Mouse (Mus musculus): ENCODE data around the gene C5ar1.
"Not testable (repeated sequence)": the region's sequence is repeated elsewhere in the genome, so short reads cannot be mapped to it uniquely, and the experiment has no call there.

The C5ar1 gene

DNA sequence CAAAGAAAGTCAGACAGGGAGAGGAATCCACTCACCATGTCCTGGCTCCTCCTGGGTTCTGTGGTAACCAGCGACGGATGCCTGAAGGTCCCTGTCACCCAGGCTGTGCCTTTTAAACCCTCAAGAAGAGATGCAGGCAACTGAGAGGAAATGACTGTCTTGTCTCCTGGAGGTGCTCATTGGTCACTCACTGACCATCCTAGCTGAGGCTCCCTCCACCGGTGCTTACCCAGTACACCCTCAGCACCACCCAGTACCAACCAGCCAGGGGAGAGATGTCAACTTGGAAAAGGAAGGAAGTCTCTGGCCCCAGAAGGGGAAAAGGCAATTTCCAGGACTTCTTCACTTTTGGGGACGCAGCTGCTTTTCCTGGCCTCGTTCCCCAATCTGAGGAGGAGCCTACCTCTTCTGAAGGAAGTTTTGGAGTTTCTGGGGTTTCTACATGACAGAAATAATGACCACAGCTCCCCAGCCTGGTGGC, at the start of gene C5ar1:
Gene C5ar1, minus strand, starts transcription at position 431 of the 481 bp plus-strand sequence.
- DNase-seq (ENCODE audit: low read depth), result no peak

DNA sequence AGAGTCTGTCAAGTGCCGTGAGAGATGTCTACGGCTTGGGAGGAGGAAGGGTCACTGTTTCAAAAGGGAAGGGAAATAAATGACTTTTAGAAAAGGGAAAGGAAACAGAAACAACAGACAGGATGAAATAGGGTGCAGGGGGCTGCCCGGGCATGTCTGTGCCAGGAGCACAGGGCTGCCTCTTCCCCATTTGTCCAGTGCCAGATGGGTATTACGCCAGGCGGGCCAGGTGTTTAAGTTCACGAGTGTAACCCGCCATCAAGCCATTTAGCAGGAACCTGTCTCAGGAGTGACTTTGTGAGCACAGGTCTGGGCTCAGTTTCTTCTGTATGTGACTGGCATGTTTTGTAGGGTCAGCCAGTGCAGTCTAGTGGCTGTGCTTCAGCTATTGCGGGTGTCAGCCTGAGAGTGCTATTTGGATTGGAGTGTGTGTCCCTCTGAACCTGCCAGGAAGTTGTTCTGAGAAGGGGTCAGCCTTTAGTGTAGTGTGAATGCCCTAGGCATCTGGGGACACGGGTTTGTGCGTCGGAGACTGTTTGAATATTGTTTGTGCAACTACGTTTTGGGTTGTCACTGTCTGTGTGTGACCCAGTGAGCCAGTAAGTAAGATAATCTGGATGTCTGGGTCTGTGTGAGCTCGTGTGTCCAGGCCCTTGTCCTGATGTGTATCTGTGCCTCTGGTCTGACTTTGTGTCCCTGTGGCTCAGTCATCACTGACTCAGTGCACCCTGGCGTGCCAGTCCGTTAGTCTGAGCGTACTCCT, 49.4 kb upstream of the C5ar1 start:
- no peak for DNase-seq (ENCODE audit: low read depth)

DNA sequence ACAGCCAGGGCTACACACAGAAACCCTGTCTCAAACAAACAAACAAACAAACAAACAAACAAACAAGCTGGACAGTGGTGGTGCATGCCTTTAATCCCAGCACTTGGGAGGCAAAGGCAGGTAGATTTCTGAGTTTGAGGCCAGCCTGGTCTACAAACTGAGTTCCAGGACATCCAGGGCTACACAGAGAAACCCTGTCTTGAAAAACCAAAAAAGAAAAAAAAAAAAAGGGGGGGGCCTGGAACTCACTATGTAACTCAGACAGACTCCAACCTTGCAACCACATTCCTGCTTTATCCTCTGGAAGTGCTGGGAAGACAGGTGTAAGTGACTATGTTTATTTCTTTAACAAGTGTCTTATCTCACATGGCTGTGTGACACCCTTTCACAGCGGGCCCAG, 48.8 kb upstream of the C5ar1 start, which contains the start of gene Bbc3:
Gene Bbc3, plus strand, starts transcription at position 301 of the 400 bp plus-strand sequence.
- DNase-seq (ENCODE audit: low read depth), result not testable (repeated sequence)

DNA sequence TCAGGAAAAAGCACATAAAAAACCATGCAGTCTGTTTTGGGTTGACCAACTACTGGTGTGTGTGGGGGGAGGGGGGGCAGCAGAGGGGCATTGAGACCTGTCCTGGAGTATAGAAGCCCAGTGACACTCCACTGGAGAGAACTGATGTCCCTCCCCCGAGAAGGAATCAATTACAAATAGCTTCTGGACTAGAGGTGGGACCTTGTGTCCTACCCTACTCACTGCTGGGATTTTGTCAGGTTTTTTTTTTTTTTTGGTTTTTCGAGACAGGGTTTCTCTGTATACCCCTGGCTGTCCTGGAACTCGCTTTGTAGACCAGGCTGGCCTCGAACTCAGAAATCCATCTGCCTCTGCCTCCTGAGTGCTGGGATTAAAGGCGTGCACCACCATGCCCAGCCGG, 47.8 kb upstream of the C5ar1 start:
- DNase-seq (ENCODE audit: low read depth), result not testable (repeated sequence)

DNA sequence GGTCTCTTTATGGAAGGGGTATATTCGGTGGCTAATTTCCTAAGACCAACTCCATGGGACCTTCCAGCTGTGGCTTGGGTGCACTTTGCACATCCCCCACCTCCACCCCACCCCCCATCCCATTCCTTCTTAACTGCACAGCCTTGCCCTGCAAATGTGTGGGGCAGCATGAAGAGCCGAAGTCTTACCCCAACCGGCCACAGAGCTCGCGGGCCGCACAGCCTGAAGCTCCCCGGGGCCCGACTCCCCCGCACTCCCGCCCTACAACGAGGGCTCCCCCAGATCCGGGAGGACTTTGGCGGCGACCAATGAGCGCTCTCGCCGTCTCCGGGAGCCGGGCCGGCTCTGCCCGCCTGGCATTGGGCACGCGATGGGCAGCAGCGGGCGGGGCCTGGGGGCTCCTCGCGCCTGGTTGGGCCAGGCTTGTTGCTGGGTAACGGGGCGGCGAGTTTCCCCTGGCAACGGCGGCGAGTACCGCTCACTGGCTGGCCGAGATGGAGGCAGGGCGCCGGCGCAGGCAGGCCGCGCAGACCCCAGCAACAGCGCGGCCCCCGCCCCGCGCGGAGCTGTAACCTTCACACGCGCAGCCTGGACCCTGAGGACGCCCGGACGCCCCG, 40.2 kb upstream of the C5ar1 start:
- peak; percentile 72 for DNase-seq (ENCODE audit: low read depth)

DNA sequence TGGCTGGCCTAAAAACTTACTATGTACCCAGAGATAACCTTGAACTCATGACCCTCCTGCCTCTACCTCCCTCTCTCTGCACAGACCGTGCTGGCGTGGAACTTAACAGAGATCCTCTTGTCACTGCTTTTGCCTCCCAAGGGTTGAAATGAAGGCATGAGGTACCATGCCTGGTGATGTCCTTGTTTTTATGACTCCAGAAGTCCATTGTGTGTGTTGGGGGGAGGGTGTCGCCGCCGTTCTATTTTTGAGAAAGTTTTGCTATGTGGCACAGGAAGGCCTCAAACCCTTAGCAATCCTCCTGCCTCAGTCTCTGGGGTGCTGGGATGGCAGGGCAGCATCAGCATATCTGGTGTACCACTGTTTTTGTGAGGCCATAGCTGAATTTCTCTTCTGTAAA, 39.6 kb upstream of the C5ar1 start:
- DNase-seq (ENCODE audit: low read depth), result no peak

DNA sequence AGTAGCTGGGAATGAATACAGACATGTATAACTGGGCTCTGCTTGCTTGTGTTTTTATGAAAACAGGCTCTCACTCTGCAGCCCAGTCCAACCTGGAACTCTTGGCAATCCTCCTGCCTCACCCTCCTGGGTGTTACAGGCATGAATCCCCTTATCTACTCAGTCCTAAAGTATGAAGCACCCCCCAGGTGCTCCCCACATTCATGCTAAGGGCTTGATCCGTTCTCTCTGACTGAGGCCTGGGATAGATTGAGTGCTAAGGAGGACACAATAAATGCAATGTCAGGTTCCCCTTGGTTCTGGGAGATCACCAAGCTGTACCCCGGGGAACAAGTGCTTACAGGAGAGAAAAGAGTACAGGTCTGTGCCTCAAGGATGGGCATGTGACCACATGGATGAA, 38.3 kb upstream of the C5ar1 start:
- no peak for DNase-seq (ENCODE audit: low read depth)

DNA sequence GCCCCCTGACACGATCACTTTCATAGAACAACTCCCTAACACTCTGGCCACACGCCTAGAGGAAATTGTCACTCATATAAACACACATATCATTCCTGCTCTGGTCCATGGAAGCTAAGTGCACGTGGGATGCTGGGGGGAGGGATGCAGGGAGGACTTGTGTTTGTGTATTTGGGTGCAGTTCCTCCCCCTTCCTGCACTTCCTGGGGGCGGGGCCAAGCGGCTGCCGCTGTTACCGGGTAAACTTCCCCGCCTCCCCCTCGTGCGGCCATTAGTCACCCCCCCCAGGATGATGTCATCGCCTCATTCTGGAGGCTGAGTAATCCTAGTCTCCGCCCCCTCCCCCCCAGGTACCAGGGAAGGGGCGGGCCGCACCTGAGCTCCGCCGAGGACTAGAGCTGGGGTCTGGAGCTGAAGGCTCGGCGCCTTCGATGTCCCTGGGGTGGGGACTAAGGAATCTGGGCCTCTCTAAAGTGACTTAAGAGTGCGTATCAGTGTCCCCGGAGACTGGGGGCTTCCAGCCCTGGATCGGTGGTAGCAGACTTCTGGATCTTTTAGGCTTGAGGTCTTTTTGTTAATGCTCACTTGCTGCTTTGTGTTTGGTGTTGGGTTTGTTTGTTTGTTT, 37.5 kb upstream of the C5ar1 start:
- DNase-seq (ENCODE audit: low read depth), result peak; percentile 82

DNA sequence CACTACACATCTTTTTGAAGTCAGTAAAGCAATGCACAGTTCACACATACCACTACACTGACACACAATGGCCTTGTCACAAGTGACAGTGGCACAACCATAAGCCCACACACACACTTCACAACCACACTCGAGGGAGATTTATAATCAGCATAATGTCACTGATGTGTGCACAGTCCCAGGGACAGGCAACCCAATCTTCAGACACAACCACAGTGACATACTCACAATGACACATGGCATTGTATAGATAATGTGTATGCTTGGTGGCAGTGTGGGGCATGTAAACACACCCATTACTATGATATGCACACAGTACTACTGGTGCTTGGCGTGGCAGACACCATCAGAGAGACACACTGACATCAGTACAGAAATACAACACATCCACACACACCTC, 36.8 kb upstream of the C5ar1 start:
- no peak for DNase-seq (ENCODE audit: low read depth)

DNA sequence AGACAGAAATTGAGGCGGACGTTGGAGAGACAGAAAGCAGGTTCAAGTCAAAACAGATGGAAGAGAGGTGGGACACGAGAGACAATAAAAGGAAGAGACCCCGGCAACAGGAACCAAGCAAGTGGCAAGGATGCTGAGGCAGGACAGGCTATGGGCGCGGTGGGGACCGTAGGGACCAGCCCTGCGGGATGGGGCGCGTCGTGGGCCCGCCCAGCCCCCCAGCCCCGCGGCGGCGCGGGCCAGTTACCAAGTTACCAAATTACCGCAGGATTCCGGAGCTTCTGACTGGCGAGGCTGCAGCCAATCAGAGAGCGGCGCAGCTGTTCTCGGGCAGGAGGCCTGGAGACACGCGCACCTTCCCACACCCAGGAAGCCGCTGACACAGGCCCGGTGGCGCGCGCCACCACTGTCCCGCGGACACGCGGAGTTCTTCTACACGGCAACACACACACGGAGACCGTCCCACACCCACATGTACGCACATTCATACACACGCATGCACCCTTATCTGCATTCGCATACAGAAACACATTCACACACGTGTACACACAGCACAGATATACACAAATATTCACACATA, 36.1 kb upstream of the C5ar1 start:
- peak; percentile 73 for DNase-seq (ENCODE audit: low read depth)

DNA sequence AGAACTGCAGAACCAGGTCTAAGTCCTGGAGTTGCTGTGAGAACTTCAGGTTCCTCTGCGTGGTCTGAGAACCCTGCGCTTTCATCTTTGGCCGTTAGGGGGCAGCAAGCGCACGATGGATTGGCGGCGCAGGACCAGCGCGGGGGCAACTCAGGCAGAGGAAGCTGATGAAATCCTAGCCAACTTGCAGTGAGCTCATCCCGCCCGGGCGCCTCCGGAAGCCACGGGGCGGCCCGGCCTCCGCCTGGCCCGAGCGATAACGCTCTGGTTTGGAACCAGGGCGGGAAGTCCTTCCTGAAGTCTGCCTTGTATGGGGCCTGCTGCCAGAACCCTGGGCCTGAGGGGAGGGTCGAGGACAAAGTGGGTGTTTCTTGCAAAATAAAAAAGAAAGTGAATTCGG, 35.5 kb upstream of the C5ar1 start:
- peak; percentile 92 for DNase-seq (ENCODE audit: low read depth)

DNA sequence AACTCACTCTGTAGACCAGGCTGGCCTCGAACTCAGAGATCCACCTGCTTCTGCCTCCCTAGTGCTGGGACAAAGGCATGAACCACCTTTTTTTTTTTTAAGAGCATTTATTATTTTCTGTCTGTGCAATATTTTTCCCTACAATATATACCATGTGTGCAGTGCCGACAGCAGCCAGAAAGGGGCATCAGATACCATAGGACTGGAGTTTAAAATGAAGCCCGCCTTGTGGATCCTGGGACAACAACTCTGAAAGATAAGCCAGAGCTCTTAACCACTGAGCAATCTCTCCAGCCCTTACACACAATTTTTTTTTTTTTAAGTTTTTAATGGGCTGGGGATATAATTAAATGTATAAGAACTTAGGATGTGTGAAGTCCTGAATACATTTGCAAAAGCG, 35.0 kb upstream of the C5ar1 start:
- DNase-seq (ENCODE audit: low read depth), result no peak

DNA sequence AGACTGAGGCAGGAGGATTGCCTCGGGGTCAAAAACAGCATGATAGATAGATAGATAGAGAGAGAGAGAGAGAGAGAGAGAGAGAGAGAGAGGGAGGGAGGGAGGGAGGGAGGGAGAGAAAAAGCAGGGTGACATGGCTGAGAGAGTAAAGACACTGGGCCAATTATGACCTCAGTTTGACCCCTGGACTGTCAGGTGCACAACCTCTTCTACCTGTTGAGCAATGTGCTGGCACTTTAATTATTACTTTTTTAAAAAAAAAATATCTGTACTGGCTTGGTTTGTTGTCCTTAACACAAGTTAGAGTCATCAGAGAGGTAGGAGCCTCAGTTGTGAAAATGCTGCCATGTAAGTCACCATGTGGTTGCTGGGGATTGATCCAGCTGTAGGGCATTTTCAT, 28.5 kb upstream of the C5ar1 start:
- no peak for DNase-seq (ENCODE audit: low read depth)

DNA sequence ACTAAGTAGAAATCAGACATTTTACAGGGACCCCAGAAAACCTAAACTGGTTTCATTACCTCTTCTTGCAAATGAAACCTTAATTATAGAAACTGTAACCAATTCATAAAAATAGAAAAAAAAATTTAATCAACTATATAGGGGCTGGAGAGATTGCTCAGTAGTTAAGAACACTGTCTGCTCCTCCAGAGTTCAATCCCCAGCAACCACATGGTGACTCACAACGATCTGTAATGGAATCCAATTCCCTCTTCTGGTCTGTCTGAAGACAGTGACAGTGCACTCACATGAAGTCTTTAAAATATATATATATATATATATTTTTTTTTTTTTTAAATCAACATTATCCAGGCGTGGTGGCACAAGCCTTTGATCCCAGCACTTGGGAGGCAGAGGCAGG, 27.7 kb upstream of the C5ar1 start:
- no peak for DNase-seq (ENCODE audit: low read depth)

DNA sequence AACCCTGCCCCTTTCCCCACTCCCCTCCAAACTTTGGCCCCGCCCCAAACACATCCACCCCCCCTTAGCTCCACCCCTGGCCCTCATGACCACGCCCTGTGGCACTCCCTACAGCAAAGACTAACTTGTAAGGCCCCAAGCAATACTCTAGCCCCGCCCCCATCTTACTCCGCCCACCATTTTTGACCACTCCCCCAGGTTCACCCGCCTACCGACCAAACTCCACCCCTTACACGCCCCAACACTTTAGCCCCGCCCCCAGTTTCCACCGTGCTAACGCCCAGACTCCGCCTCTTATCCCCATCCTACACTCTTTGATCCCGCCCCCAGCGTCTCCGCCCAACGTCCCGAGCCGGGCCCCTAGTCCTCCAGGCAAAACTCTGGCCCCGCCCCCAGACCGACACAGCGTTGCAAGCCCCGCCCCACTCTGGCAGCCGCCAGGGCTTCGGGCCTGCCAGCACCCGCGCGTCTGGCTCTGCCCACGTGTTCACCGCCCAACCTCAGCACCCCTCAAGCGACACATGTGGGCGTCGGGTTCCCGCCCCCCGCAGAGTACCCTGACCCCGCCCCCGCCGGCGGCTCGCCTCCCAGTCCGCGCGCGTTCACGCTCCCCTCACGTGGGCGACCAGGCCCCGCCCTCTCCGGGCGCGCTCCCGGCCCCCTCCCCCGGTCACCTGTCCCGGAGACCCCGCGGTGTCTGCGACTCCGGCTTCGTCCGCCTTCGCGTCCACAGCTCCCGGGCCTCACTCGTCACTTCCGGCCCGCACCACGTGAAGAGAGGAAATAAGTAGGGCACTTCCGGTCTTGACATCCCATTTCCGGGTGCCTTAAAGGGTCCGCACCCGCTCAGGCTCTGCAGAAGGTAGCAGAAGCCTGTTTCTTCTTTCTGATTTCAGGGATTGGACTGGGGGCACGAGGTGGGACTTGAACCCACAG, 27.0 kb upstream of the C5ar1 start, which contains the start of gene Ccdc9:
Gene Ccdc9, minus strand, starts transcription at position 770 of the 936 bp plus-strand sequence.
- peak; percentile 97 for DNase-seq (ENCODE audit: low read depth)

DNA sequence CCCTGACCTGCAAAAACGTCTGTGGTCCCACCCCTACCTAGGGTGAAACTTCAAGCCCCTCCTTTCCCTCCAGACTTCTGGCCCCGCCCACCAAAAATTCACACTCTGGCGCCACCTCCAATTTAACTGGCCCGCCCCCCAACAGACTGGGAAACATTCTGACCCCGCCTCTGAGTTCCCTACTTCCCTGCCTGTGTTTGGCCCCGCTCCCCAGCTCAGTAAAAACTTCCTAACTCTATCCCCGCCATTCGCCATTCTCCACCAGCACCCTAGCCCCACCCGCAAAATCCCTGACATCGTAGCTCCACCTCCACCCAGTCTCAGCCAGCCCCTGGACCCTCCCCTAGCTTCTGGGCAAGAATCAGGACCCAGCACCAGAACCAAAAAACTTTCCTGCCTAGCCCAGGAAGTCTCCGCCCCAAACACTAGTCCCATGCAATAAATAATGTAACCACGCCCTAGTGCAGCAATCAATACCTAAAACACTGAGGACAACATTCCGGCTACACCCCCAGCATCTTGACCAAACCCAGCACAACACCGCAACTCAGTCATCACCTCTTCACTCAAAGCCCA, 26.2 kb upstream of the C5ar1 start:
- DNase-seq (ENCODE audit: low read depth), result peak; percentile 51

DNA sequence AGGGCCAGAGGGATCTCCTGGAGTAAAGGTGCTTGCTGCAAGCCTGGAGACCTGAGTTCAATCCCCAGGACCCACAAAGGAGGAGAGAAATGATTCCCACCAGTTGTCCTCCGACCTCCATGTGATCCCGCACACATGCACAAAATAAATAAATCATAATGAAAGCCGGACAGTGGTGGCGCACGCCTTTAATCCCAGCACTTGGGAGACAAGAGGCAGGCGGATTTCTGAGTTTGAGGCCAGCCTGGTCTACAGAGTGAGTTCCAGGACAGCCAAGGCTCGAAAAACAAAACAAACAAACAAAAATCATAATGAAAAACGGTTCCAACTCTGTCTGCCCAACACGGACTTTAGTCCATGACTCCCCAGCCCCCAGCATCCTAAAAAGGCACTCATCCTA, 25.6 kb upstream of the C5ar1 start:
- no peak for DNase-seq (ENCODE audit: low read depth)

DNA sequence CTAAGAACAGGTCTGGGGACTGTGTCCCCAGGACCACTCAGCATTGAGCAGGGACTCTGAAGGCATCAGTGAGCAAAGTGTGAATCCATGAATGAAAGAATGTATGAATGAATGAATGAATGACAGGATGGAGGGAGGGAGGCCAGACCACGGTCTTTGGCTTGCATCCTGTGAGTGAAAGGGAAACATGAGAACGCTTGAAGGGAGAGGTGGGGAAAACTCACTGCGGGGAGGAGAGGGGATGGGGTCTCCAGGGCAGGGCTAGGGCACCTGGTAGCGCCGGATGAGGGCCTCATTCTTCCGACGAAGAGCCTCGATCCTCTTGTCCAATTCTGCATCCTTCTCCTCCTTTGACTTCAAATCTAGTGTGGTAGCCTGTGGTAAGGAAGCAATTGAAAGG, 24.7 kb upstream of the C5ar1 start:
- no peak for DNase-seq (ENCODE audit: low read depth)

DNA sequence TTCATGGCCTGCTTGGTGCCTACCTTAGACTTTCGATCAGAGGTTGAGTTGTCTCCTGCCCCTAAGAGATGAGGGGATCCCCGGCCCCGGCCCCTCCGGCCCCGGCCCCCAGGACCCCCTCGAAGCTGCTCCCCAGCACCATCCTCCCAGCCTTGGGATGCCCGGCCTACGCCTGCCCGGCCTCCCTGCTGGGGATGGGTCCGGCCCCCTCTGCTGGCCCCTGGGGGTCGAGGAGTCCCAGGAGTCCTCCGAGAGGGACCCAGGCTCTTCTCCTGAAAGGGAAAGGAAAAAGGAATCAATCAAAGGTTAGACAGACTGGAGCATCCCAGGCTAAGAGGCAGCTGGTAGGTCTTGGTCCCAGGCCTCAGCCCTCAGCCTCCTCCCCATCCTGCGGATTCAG, 23.0 kb upstream of the C5ar1 start:
- DNase-seq (ENCODE audit: low read depth), result no peak

DNA sequence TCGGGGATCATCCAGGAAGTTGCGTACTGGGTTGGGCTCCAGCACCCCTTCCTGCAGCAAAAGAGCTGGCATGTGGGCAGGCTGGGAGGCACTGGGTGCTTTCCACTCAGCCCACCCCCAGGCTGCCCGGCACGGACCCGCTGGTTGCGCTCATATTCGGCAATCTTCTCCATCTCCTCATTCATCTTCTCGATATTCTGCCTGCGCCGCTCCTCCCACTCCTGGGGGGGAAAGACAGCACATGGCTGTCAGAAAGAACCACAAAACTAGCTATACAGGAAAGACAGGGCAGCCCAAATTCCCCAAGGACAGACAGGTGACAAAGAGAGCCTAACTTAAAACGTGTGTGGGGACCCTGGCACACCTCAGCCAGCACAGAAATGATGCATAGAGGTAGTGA, 21.4 kb upstream of the C5ar1 start:
- no peak for DNase-seq (ENCODE audit: low read depth)
